8 mouse cellular contexts compared by ENCODE assay signal in genomic region chr10:78322806-78323205, GRCm38 (mm10). TPM values are rescaled to one million over a fixed set of nuclear protein-coding genes. Genes with fewer than 3 reads are reported as not detected.
A peak's percentile ranks its signal among the peaks of the same experiment; 100 is the strongest.
DNase-seq lines count a peak whose midpoint lies in the region.

No protein-coding gene starts in this region.

- no CpG with 5 or more reads among the region's 1 CpGs for WGBS in limb, embryonic 10.5 days

- no peak overlapping the region for H3K27ac ChIP-seq in limb, embryonic 10.5 days

- DNase-seq in gastrocnemius, adult 8-10 months (ENCODE audit: low spot score in 2 of 2): peak; percentile 36 to 38
- DNase-seq in gastrocnemius, postnatal 10 days: no peak
- DNase-seq in 3T3-L1 (ENCODE audit: low read depth, low spot score) (peak; percentile 65), MN1 (ENCODE audit: low spot score) (peak; percentile 78)
- DNase-seq in heart, postnatal 4 days: peak; percentile 69
- no peak for DNase-seq in thymus, postnatal 0 days (ENCODE audit: low spot score)
- DNase-seq in layer of hippocampus, adult 9-11 months: no peak
- DNase-seq in limb, embryonic 10.5 days (ENCODE audit: low spot score): no peak

- no peak overlapping the region for H3K4me3 ChIP-seq in limb, embryonic 10.5 days

- H3K4me1 ChIP-seq in limb, embryonic 10.5 days: peaks cover 28% of the 10 kb centered on the region

- H3K9me3 ChIP-seq in limb, embryonic 10.5 days (replicated peaks): no peaks in the 10 kb centered on the region

- H3K36me3 ChIP-seq in limb, embryonic 10.5 days: peaks cover 15% of the 10 kb centered on the region

- no peaks in the 10 kb centered on the region for H3K27me3 ChIP-seq in limb, embryonic 10.5 days (ENCODE audit: low read depth, poor library complexity, severe bottlenecking)

RNA-seq across cellular contexts. Expression of gene Agpat3, which starts 29.5 kb away (rescaled TPM):
- total RNA-seq in gastrocnemius, adult 8-10 months (2022): 100 to 1,000 TPM; 107 to 126 (median 122) TPM
- total RNA-seq in gastrocnemius, postnatal 10 days (2021): 100 to 1,000 TPM; 182 to 191 TPM
- total RNA-seq in heart, postnatal 4 days (2021): 100 to 1,000 TPM; 242 to 263 TPM
- polyA plus RNA-seq in thymus, postnatal 0 days (2015; fragmentation: Nextera tagmentation; extraction: Ambion mirVana): 139 and 152 TPM in 2 replicates
- polyA plus RNA-seq in limb, embryonic 10.5 days (2016; fragmentation: Nextera tagmentation; extraction: Ambion mirVana): 38.7 and 38.8 TPM in 2 replicates

Comparison
In these comparisons a context has a peak if more than half of its experiments do, and no peak if none do; other contexts are left out.
1. DNase-seq: peak in gastrocnemius, adult 8-10 months (2 of 2), 3T3-L1 (single experiment), MN1 (single experiment) and heart, postnatal 4 days (single experiment); none in gastrocnemius, postnatal 10 days (single experiment), thymus, postnatal 0 days (single experiment), layer of hippocampus, adult 9-11 months (single experiment) and limb, embryonic 10.5 days (single experiment).